Mouse (Mus musculus) left cerebral cortex, postnatal 4 days (tissue): ENCODE data around the gene Cpt1b. TPM values are rescaled to one million over a fixed set of nuclear protein-coding genes. Genes with fewer than 3 reads are reported as not detected.

Experiments used
- DNase-seq: peaks from one replicate; pipeline ENCODE4 v3.0.0-alpha.2; 2022
- intact Hi-C: fragments of 180-260 bp; cut with DNase I; formaldehyde crosslinking; loops from one replicate; pipeline ENCODE4 v1.15.1; 2025
- total RNA-seq, 2 experiments: library from RNA; stranded (reverse); gene quantifications; 2 replicates each; pipeline ENCODE4 v1.2.3; 2021

The Cpt1b gene
- 1 to 10 TPM; 4.0 to 7.6 TPM for total RNA-seq

DNA sequence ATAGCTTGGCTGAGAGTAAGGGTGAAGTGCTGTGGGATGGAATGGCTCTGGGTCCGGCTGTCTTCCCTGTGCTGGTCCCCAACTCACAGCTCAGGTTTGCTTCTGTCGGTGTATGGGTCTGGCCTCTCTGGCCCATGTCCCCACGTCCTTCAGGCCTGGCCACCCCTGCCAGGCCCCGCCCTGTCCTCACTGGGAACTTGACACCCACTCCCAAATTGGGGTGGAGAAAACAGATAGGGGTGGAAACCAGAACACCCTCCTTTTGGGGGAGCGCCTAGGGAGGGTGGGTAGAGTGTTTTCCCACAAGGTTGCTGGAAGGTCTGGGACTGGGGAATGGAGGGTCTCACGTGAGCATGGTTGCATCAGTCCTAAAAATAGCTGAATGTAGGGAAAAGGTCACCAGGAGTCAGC, at the start of gene Cpt1b:
Cpt1b (minus strand) TSS at position 153 of the 411 bp plus-strand sequence.
- intact Hi-C loops: no loop called here
- no peak for DNase-seq

- intact Hi-C loops: no loop called here
- no peak for DNase-seq
These were observed 49.6 kb upstream of the Cpt1b start for GRCm38 (mm10) chr15:89475293-89475600.

DNA sequence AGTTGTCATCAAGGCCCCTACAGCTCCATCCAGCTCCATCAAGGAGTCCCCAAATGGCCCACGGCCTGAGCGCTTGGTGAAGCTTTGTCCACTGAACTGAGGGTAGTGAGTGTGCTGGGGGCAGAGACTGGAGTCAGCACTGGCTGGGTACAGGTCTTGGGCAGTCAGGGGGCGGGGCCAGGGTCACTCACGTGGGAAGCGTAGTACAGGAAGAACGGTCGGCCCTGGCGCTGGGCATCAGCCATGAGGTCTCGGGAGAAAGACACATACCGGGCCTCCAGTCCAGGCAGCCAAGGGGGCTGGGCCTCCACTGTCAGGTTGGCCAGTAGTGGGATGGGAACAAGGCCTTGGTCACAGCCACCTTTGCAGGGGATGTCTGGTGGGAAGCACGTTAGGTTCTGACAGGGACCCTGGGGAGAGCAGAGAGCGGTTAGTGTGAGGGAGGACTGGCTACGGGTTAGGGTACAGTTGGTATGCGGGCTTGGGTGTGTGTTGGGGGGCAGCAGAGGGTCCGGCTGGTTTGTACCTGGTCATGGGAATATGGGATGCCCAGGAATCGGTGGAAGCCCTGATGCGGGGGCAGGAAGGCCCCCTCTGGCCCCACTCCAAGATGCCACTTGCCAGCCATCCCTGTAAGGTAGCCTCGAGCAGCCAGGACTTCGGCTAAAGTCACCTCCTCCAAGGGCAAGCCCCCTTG, 49.1 kb upstream of the Cpt1b start:
- DNase-seq: no peak

GRCm38 (mm10) chr15:89473921-89474320, 48.3 kb upstream of the Cpt1b start:
- intact Hi-C loops: no loop called here
- DNase-seq: no peak

More for the DNA sequence above, 49.1 kb upstream of the Cpt1b start:
- intact Hi-C loops: no loop called here

- no peak for DNase-seq
- intact Hi-C loops: no loop called here
These were observed 47.7 kb upstream of the Cpt1b start for GRCm38 (mm10) chr15:89473370-89473769.

- no peak for DNase-seq
- intact Hi-C loops: no loop called here
These were observed 45.8 kb upstream of the Cpt1b start for GRCm38 (mm10) chr15:89471476-89471875.

DNA sequence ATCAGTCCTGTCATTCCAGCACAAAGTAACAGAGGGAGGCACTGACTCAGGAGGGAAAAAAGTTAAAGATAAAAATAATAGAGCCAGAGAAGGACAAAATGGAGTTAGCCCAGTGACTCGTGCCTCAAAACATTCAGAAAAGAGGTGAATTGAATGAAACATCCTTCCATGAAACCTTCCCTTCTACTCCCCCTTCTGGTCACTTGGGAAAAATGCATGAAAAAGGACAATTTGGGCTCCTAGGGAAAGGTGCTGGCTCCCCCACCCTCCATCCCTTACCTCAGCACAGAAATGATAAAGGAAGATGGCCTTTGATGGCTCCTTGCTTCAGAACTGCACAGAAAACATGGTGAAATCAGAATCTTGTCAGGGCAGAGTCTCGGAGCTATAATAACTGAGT, 42.9 kb upstream of the Cpt1b start:
- DNase-seq: no peak
- intact Hi-C loops: no loop called here

GRCm38 (mm10) chr15:89465052-89465451, 39.4 kb upstream of the Cpt1b start:
- intact Hi-C loops: no loop called here
- peak; percentile 49 for DNase-seq

DNA sequence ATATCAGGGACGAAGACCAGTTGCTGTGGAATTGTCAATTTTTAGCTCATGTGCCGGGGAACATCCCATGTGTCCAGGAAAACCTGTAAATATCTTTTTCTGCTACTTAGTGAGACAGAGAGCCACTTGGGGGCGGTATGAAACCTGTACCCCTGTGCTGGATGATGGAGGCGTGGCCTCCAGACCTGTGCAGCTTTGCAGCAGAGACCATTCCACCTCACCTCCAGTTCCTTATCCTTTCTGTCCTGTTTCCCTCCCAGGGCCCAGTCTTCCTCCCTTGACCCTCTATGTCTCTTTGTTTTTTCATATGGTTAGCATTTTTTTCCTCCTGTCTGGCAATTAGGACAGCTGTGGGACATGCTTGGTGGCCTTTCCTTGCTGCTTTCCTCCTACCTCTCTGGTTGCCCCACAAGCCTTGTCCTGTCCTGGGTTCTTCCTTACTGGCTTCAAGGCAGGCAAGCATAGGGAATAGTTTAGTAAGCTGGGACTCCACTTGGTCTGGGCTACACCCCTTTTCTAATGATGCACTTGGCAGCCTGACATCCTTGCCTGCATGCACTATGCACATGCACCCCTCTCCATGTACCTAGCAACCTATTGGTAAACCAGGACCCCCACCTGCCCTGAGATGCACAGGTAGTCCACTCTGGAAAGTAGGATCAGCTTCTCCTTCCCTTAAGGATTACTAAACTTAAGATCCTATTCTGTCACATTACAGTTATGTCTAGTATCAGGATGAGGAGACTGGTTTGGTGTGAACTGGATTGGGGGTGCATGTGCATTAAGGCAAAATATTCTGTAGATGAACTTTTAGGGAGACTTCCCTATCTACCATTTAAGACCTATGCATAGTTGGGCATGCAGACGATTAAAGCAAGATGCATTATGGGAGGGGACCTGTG, 37.9 kb upstream of the Cpt1b start:
- no peak for DNase-seq
- intact Hi-C loops: no loop called here

DNA sequence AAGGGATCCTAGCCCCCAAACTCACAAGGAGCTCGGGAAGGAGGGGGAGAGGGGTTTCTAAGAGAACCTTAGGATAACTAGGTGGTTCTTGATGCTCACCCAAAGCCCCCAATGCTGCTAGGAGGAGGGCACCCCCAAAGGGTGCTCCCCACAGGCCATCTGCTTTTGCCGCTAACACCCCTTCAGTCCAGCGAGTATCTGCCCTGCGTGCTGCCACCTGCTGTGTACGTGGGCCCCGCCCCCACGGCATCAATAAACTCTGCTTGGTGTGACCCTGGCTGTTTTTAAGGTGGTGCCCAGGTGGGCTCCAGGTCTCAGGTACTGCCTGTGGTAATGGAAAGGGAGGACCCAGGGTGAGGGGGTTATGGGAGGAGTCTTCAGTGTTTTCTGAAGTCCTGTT, 36.5 kb upstream of the Cpt1b start:
- intact Hi-C loops: no loop called here
- no peak for DNase-seq

DNA sequence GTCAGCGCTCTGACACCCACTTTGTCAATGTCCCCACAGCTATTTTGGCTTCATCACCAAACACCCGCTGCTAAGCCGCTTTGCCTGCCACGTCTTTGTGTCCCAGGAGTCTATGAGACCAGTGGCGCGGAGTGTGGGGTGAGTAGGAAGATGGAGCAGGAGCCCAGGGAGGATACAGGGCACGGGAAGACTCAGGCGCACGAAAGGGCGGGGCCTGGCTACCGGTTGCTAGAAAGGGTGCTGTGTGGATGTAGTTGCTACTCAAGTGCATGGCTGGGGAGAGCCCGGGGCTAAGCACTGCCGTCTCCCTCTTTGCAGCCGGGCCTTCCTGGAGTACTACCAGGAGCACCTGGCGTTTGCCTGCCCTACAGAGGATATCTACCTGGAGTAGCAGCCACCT, 35.7 kb upstream of the Cpt1b start:
- no peak for DNase-seq
- intact Hi-C loops: no loop called here

DNA sequence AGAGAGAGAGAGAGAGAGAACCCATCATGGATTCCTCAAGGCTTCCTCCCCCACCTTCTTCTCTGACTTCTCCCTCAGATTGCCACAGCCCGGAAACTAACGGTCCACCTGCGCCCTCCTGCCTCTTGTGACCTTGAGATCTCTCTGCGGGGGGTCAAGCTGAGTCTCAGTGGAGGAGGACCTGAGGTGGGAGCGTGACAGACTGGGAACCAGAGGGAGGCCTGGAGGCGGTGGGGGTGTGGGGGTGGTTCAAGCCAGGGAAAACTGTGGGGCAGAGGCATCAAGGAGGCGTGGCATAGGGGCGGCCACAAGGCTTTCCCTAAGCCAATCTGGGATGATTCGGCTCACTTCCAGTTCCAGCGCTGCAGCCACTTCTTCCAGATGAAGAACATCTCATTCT, 34.6 kb upstream of the Cpt1b start:
- intact Hi-C loops: no loop called here
- DNase-seq: no peak

DNA sequence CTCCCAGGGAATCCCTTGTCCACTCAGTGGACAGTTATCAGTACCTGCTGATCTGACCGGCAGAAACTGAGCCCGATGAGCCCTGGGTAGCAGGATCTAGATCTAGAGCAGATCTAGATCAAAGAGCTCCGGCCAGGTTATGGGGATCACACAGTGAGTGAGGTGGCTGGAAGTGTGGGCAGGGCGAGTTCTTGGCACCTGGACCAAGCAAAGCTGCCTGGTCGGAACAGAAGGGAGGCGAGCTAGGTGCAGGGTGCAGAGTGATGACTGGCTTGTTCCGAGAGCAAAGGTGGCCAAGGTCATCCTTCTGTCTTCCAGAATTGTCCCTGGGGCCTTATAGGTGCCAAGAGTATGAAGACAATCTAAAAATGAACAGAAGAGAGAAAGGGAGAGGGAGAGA, 34.2 kb upstream of the Cpt1b start:
- no peak for DNase-seq
- intact Hi-C loops: no loop called here

- intact Hi-C loops: no loop called here
- DNase-seq: no peak
These were observed 33.3 kb upstream of the Cpt1b start for GRCm38 (mm10) chr15:89458942-89459341.

- intact Hi-C loops: no loop called here
- no peak for DNase-seq
These were observed 30.0 kb upstream of the Cpt1b start for GRCm38 (mm10) chr15:89455642-89456041.

DNA sequence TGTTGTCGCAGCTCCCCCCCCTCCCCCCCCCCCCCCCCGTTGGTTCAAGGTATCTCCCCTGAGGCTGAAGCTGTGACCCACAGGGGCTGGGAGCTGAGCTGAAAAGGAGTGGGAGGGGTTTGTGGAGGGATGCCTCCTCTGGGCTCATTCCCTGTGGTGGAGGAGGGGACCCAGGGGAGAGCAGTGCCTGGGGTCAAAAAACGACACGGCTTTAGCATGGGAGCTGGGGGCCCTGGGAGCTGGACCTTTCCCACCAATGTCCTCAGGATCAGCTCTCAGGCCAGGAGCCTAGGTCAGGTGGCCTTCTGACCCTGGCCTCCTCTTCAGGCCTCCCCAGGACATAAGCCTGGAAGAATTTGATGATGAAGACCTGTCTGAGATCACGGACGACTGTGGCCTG, 29.2 kb upstream of the Cpt1b start:
- intact Hi-C loops: no loop called here
- DNase-seq: no peak

GRCm38 (mm10) chr15:89453865-89454478, 28.3 kb upstream of the Cpt1b start, which contains the start of gene Mapk8ip2:
Mapk8ip2 (plus strand) TSS chr15:89453913.
- intact Hi-C loops: no loop called here
- peak; percentile 69 for DNase-seq

- DNase-seq: no peak
- intact Hi-C loops: no loop called here
These were observed 27.5 kb upstream of the Cpt1b start for GRCm38 (mm10) chr15:89452906-89453864.

- intact Hi-C loops: no loop called here
- no peak for DNase-seq
These were observed 16.9 kb upstream of the Cpt1b start for GRCm38 (mm10) chr15:89442486-89443070.

DNA sequence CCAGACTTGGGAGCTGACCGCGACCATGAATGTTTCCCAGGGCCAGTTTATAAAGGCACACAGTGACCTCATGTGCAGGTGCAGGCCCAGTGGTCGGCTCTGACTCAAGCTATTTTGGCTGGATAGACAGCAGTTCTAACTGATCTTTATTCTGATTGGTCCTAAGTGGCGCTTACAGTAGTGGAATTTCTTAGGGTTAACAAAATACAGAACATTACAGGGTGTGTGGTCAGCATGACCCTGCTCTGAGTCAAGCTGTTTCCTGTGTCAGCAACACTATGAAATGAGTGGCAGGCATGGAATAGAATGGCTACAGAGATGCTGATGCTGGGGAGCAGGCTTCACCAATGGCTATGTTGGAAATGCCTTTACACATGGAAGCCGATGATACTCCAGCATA, 10.2 kb upstream of the Cpt1b start:
- intact Hi-C loops: no loop called here
- DNase-seq: no peak
